Mouse (Mus musculus): Measurements from ENCODE around the gene Hoxb7.

Gene Hoxb7

GRCm38 (mm10) chr11:96284774-96285734 is 1.4 kb upstream of the Hoxb7 start:
- DNase-seq (ENCODE audit: low spot score): peak; percentile 90

- DNase-seq (ENCODE audit: low spot score): no peak
Measured at GRCm38 (mm10) chr11:96286739-96287385, 439 bp downstream of the Hoxb7 start.

- no peak for DNase-seq (ENCODE audit: low spot score)
Measured at GRCm38 (mm10) chr11:96287411-96287810, 988 bp downstream of the Hoxb7 start.

GRCm38 (mm10) chr11:96288455-96289221 is 2.2 kb downstream of the Hoxb7 start:
- no peak for DNase-seq (ENCODE audit: low spot score)

GRCm38 (mm10) chr11:96289293-96289692 is 2.9 kb downstream of the Hoxb7 start:
- no peak for DNase-seq (ENCODE audit: low spot score)

GRCm38 (mm10) chr11:96289837-96290236 is 3.4 kb downstream of the Hoxb7 start:
- no peak for DNase-seq (ENCODE audit: low spot score)

- DNase-seq (ENCODE audit: low spot score): no peak
Measured at GRCm38 (mm10) chr11:96290705-96291355, 4.4 kb downstream of the Hoxb7 start.

GRCm38 (mm10) chr11:96291681-96292564 is 5.5 kb downstream of the Hoxb7 start, which contains the start of gene Hoxb6:
Gene Hoxb6 (plus strand): TSS chr11:96292476.
- no peak for DNase-seq (ENCODE audit: low spot score)

- DNase-seq (ENCODE audit: low spot score): no peak
Measured at GRCm38 (mm10) chr11:96292565-96293301, 6.3 kb downstream of the Hoxb7 start.

- no peak for DNase-seq (ENCODE audit: low spot score)
Measured at GRCm38 (mm10) chr11:96293302-96293921, 7.0 kb downstream of the Hoxb7 start.

GRCm38 (mm10) chr11:96294245-96295091 is 8.0 kb downstream of the Hoxb7 start:
- DNase-seq (ENCODE audit: low spot score): peak; percentile 81

GRCm38 (mm10) chr11:96295092-96295835 is 8.8 kb downstream of the Hoxb7 start:
- DNase-seq (ENCODE audit: low spot score): no peak

GRCm38 (mm10) chr11:96296997-96297396 is 10.6 kb downstream of the Hoxb7 start:
- no peak for DNase-seq (ENCODE audit: low spot score)

GRCm38 (mm10) chr11:96297428-96297827 is 11.0 kb downstream of the Hoxb7 start:
- no peak for DNase-seq (ENCODE audit: low spot score)

- no peak for DNase-seq (ENCODE audit: low spot score)
Measured at GRCm38 (mm10) chr11:96297968-96298635, 11.7 kb downstream of the Hoxb7 start.

- no peak for DNase-seq (ENCODE audit: low spot score)
Measured at GRCm38 (mm10) chr11:96298895-96299667, 12.7 kb downstream of the Hoxb7 start.

GRCm38 (mm10) chr11:96299781-96300180 is 13.4 kb downstream of the Hoxb7 start:
- no peak for DNase-seq (ENCODE audit: low spot score)

Data from yolk sac, embryonic 10.5 days (tissue).